Mouse (Mus musculus) testis, adult 2 months (tissue): Measurements from ENCODE around the gene Kri1.

Source experiments
- CTCF ChIP-seq: fragments of 200-500 bp; IDR thresholded peaks from 2 replicates; pipeline ENCODE4 v1.5.1; 2012; ENCODE audit warnings: low read depth, mild to moderate bottlenecking, inconsistent platforms, low read length, moderate library complexity; ENCODE audit not compliant: control insufficient read depth, insufficient read depth, insufficient replicate concordance
- POLR2A ChIP-seq: fragments of 200-500 bp; IDR thresholded peaks from 2 replicates; pipeline ENCODE4 v1.6.1; 2012; ENCODE audit warnings: low read depth, mild to moderate bottlenecking, inconsistent platforms, low read length, moderate library complexity; ENCODE audit not compliant: control insufficient read depth

- TF ChIP-seq CTCF (no peak), POLR2A (no peak)
Observed at GRCm38 (mm10) chr9:21235341-21235740, 52.4 kb downstream of the Kri1 start.
